Mouse (Mus musculus) heart, adult 2 months (tissue): ENCODE measurements at regions not wholly inside any gene's neighbourhood (a gene's known extent, or its start where the extent isn't known, plus 50 kb on each side); places are given as distances from the start of the nearest gene placed in this dataset.

Experiments used
- CTCF ChIP-seq: fragments of 200-600 bp; IDR thresholded peaks from 2 replicates; pipeline ENCODE4 v1.8.1; 2022; ENCODE audit warnings: antibody characterized with exemption, mild to moderate bottlenecking, moderate library complexity
- POLR2A ChIP-seq: fragments of 200-500 bp; IDR thresholded peaks from 2 replicates; pipeline ENCODE4 v1.6.1; 2011; ENCODE audit warnings: mild to moderate bottlenecking, low read depth, low read length, control low read depth; ENCODE audit not compliant: insufficient read depth

- no peak for TF ChIP-seq CTCF
- TF ChIP-seq POLR2A = no peak
Observed at GRCm38 (mm10) chr12:117361826-117362225, 154.5 kb upstream of the Rapgef5 start.
